Mouse (Mus musculus): ENCODE data around the gene March7.

Gene March7

DNA sequence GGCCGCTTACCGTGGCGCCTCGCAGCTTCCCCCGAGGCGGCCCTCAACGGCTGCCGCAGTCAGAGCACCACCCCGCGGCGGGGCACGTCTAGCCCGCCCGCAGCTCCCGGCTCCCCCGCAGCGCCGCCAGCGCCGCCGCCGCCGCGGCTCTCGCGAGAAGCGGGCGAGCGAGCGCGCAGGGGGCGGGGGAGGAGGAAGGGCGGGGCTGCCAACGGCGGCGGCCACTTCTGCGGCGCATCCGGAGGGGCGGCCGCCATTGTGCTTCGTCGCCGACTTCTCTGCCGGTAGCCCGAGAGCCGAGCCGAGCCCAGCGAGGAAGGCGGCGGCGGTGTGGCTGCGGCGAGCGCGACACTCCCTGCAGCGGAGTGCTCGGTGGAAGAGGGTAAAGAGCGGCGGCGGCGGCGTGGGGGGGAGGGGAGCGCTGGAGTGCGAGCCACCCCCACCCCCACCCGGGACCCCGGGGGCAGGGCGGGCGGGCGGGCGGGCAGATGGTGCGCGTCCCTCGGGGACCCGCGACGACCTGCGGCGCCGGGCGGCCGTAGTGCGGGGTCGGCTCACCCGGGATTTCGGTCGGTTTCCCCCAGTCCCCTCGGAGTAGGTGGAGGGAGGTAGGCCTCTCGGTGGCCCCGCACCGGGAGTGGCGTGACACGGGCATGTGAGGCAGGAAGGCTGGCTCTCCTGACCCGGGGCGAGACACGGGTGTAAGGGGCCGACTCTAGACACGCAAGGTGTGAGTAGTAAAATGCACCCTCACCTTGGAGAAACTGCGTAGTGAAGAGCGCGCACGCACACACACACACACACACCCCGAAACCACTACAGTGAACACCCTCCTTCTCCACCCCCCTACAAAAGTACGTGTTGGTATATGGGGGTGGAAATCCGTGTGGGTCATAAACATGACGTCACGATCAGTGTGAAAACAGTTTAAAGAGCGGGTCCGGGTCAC, at the start of gene March7, which contains the start of gene Baz2b:
March7 (plus strand) TSS at position 185 of the 949 bp plus-strand sequence.
Baz2b (minus strand) TSS at position 137 of the 949 bp plus-strand sequence.
- DNase-seq: peak; percentile 84 to 94

DNA sequence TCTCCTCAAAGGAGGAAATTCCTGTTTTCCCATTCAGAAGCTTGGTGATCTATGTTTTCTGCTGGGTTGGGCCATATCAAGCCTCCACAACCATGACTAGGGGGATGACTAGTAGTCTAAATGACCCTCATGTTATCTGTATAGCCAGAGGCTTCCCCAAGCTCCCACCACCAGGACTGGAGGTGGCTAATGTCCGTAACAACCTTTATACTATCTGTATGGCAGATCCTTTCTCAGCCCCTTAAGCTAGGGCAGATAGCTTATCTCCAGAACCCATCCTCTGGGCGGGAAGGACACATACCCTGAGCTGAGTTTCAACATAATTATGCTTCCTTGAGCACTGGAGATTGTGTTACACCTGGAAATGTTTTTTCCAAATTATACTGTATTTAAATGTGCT, 45.9 kb upstream of the March7 start:
- DNase-seq: no peak

DNA sequence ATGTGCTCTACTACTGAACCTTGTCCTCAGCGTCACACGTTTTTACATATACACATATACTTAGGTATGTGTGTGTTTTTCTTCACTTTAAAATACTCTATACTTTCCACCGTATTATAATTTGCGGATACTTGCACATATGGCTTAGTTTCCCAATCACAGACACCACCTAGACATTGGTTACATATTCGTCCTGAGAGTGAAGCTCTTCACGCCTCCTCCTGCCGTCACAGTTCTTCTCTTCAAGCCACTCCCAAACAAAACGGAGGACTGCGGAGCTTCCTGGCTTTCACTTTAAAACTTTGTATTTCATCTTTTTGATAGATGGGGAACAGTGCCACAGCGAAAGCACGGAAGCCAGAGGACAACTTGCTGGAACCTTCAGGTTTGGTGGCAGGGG, 44.0 kb upstream of the March7 start:
- DNase-seq: no peak

DNA sequence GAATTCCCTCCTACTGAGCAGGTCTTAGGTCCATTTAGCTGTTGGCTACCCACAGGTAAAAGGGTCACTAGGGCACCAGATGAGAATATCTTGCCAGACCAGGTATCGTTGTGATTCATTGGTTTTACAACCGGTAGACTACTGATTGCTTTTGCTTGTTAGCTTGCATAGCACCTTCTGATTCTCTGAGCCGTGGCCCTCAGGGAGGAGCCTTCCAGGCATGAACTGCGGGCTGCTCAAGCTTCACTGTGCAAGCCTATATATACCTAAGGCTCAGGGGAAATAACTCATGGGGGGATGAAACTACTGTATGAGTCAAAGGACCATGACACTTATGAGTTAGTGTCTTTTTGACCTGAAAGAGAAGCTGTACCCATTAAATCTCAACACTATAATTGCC, 42.8 kb upstream of the March7 start:
- no peak for DNase-seq

DNA sequence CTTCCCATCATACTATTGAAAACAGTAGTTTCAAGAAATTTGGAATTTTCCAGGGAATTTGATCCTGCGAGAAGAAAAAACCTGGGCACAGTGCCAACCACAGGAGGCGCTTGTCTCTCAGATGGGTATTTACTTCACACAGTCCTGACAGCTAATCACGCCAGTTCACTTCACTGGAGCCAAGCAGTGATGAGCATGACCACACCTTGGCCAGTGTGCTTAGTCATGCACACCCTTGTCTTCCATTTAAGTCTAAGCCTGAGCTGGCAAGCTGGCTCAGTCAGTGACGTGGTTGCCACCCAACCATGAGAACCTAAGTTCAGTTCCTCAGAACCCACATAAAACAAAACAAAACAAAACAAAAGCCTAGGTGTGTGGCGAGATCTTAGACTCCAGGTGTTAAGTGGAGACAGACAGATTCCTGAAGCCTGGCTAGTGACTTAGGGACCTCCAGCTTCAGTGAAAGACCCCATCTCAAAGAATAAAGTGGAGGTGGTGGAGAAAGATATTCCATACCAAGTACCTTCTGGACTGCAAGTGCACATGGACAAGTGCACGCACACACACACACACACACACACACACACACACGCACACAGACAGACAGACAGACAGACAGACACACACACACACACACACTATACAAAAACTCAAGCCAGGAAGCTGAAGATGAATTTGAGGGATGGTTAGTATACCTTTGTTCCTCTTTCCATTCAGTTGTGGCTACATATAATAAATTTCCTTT, 37.7 kb upstream of the March7 start:
- DNase-seq: peak; percentile 67 to 85

DNA sequence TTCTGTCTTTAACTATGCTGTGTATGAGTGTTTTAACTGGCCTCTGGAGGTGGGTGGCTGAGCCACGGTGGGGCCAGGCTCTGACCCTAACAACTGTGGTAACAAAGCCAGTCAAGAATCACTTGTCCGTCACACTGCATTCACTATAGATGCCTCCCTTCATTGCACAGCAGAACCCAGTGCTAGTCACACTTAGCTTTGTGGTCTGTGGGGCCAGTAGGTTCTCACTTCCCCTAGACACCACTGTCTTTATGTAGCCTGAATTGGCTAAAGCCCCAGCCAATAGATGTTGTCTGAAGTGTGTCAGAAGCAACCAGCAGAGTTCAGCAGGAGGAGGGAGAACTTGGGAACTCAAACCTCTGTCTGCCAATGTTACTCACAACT, 37.2 kb upstream of the March7 start:
- no peak for DNase-seq

DNA sequence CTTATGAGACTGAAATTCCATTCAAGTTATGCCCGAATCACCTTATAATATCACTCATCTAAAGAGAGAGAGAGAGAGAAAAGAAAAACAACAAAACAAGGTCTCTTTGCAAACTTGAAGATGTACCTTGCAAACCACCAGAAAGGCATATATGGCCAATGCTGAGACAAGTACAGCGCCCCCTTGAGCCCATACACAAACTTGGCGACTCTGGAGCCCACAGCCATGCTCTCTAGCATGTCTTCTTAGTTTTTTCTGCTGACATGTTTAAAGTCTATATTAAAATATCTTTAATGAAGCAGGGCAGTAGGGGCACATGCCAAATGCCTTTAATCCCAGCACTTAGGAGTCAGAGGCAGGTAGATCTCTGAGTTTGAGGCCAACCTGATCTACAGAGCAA, 36.5 kb upstream of the March7 start:
- no peak for DNase-seq

DNA sequence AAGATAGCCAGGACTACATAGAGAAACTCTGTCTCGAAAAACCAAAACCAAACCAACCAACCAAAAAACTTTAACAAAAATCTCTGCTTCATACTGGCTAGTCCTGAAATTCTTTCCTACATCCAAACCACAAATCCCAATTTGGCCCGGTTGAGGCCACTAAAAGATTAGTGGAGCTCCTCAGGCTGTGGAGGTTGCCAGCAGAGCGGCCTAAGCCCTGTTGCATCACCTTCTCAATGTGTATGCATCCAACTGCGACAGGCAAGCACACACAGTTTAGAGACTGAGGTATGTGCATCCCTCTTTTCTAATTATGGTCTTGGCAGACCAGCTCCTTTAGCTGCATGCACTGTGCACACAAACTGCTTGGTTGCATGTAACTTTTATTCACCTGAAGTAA, 36.1 kb upstream of the March7 start:
- DNase-seq: no peak

DNA sequence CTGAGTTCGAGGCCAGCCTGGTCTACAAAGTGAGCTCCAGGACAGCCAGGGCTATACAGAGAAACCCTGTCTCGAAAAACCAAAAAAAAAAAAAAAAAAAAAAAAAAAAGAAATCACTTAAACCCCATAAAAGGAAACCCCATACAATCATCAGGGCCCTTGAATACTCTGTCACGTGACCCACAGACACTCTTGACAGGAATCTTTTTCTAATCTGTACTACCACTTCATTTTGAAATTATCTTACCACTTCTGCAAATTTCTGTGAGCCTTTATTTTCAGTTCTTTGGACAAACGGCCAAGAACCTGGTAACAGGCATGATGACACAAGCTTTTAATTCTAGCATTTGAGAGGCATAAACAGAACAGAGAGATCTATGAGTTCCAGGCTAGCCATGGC, 34.6 kb upstream of the March7 start:
- DNase-seq: no peak

DNA sequence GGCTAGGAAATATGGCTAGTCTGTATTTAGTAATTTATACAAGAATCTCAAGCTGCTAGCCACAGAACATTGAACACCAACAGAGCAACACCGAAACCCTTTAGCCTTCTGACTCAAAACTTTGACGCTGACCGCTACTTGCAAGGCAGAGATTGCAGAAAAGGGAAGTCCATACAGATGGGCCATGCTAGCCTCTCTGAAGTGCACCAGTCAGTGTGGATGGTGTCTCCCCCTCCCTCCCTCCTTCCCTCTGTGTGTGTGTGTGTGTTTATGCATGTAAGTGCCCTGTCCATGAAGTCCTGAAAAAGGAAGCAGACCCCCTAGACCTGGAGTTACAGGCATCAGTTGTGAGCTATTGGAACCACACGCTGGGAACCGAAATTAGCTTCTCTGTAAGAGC, 33.6 kb upstream of the March7 start:
- no peak for DNase-seq

DNA sequence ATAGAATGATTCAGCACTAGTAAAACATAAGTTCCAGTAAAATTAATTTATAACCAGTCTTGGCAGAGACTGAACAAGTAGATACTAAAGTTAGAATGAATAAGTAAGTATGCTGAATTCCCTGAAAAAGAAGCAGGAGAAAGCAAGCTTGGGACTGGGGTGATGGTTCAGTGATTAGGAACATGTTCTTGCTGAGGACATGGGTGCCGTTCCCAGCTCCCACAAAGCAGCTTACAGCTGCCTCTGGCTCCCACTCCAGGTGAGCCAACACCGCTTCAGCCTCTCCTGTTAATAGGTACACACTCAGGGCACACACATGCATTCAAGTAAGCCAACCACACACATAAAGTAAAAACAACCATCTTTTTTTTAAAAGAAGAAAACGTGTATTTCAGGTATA, 32.2 kb upstream of the March7 start:
- DNase-seq: peak; percentile 42 to 51

DNA sequence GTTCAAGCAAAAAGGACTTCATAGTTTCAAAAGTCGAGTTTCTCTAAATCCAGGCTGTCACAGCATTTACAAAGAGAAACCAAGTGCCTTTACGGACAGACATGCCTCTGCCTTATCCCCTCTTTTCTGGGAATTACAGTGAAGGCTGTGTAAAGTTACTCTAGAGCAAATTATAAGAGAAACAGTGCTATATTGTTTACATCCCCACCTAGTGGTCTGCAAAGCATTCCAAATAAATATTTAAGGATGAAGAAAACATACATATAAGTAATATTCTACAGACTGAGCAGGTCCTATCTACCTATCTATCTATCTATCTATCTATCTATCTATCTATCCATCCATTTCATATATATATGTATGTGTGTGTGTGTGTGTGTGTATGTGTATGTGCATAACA, 28.0 kb upstream of the March7 start:
- DNase-seq: no peak

DNA sequence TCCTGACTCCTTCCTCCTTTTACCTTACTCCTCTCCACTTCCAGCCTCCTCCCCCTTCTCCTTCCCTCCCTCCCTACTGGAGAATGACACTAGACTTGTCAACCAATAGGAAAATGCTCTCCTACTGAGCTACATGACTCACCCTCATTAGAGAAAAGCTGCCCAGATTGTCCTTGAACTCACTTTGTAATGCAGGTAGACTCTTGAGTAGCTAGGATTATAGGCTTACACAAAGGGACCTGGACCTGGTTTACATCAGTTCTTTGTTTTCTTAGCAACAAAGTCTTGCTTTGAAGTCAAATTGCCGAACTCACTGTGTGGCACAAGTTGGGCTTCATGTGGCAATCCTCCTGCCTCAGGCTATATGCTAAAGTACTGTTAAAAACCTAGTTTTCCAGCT, 12.8 kb upstream of the March7 start:
- no peak for DNase-seq

DNA sequence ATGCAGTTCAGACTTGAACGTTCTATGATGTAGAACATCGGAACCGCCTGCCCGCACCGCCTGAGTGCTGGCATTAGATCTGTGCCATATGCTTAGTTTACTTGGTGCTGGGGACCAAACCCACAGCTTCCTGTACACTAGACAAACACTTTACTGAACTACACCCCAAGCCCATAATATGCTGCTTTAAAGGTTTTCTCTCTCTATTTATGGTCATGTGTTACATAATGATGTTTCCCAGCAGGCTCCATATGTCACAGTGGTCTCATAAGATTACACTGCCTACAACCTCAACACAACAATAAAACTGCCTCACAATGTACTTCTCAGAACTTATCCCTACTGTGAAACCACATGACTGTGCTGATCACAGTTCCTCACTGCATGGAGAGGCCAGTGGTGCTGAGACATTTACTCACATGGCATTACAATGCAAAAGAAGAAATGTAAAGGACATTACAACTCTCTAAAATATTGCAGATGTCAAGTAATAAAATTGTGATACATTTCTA, 9.6 kb upstream of the March7 start:
- DNase-seq: no peak

DNA sequence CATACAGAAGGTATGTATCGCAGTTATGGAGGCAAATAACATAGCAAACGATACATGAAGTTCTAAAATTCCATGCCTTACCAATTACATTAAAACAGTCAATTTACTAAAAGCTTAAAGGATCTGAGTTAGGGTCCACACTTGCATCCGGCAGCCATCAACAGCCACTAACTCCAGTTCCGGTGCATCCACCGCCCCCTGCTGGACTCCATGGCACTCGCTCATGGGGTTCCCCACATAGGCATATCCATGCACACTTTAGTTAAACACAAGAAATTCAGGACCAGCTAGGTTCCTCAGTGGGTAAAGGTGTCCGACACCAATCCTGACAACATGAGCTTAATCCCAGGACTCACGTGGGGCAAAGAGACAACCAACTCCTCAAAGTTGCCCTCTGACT, 9.0 kb upstream of the March7 start:
- peak; percentile 60 to 88 for DNase-seq

DNA sequence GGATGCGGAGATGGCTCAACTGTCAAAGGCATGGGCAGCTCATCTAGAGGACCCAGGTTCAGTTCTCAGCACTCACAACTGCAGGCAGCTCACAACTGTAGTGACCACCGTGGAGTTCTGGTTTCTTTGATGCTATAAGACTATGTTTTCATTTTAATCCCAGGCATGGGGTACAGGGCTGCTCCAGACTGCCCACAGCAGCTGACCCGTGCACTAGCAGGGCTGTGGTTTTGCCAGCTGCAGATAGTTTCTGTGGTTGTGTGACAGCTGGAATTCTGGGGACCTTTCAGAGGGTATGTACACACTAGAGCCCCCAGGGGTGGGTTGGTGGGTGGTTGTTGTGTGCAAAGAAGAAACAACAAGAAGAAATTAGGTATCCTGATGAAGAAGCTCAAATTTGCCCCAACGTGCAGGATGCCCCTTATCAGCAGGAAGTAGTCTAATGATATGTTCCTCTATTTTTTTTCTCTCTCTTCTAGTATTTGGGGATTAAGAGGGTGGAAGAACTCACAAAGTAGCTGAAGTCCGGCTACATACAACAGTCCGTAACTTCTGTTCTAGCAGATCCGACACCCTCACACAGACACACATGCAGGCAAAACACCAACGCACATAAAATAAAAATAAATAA, 6.7 kb upstream of the March7 start:
- DNase-seq: no peak

DNA sequence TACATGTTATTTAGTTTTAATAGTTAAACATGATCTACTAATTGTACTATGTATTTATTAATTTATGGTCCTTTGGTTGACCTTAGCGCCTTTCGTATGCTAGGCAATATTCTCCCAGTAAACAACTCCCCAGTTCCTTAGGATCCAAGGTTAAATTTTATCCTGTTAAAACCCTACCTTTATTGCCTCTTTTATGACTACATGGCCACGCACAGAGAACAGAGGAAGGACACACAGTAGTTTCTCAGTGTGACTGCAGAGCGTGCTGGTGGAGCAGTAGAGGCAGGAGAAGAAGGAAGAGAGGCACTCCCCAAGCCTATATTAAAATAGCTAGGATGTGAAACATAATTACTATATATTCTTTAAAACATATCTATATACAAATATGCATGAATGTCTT, 6.0 kb upstream of the March7 start:
- DNase-seq: no peak

DNA sequence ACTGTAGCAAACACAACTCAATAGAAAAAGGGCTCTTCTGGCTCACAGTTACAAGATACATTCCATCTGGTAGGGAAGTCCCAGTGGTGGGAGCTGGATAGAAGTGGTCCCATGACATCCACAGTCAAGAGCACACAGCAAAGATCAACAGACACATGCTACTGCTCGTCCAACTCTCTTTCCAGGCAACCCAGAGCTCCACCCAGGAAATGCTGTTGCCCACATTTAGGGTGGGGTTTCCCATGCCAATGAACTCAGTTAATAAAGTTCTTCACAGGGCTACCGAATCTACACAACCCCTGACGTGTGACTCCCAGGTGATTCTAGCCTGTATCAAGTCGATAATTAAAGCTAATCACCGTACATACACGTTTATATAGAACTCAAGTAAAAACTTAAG, 5.5 kb upstream of the March7 start:
- DNase-seq: no peak

DNA sequence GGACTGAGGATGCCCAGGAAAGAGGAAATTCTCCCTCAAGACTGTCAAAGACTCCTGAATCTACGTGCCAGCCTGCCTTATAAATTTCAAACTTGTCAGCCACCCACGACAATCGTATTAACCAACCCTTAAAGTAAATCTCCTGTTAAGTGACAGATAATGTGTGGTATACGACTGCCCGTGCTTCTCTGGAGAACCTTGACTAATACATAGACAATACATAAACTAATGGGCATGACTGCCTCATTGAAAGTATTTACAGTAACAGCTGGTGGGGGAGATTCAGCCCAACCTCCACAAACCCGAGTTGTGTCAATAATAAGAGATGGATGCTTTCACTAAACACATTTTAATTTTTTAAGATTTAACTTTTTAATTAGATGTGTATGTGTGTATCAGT, 3.9 kb upstream of the March7 start:
- DNase-seq: no peak

DNA sequence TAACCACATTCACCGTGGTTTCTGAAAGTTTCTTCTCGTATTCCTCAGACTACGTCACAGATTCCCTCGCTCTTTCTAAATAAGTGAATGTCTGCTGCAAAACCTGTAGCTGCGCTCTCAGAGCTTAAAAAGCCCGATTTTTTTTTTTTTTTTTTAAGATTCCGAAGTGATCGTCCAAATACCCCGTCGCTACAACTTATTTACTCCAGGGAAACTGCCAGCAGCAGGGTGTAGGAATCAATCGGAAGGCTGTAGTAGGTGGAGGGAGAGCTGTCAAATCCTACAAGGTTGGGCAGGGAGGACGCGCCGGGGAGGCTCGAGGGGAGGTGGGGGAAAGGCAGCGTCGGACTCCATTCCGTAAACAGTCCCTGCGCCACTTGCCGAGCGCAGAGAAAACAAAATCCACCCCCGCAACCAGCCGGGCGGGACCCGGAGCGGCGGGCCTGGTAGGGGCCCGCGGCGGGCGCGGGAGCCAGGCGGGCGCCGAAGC, 520 bp upstream of the March7 start:
- DNase-seq: peak; percentile 41 to 66

DNA sequence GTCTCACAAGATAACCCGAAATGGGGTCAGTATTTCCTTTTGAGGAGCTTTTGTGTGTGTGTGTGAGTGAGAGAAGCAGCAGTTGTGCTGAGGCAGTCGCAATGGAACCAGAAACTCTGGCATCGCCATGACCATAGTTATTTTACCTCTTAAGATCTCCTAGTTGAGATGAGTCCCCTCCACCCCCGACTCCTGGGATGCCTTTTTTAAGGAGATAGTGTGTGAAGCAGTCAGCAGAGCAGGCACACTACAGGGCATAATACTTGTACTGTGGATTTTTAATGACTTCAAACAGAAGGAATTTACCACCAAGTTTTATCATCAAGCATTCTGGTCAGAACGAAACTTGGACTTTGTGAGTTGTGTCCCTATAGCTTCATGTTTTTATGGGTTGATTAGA, 1.1 kb downstream of the March7 start:
- DNase-seq: no peak

DNA sequence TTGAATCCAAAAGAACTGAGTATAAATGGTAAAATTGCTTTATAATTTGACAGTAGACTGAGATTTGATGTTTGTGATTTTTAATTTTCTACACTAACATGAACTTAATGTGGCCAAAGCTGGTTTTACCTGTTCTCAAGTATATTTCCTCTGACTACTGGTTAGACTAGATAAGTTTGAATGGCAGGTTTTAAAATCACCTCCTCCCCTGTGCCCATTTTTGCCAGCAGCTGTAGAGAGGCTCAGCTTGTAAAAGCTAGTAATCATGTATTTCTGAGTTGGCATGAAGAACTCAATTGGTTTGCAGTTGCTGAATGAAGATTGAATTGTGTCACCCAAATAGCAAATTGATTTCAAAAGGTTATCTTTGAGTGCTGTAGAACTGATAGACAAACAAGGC, 2.8 kb downstream of the March7 start:
- no peak for DNase-seq

DNA sequence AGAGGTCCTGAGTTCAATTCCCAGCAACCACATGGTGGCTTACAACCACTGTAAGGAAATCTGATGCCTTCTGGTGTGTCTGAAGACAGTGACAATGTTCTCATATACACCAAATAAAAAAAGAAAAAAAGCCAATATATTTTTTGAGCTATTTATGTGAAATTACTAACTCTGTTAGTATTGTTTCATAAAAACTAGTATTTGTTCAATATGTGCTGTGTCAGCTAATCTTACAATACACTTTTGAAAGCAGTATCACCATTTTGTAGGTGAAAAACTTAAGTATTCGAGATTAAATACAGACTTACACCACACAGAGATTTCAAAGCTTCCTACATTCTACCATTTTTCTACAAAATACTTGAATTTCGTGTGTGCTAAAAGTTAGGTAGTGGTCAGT, 5.0 kb downstream of the March7 start:
- no peak for DNase-seq
